12 mouse cellular contexts compared by ENCODE assay signal in the genomic region with DNA sequence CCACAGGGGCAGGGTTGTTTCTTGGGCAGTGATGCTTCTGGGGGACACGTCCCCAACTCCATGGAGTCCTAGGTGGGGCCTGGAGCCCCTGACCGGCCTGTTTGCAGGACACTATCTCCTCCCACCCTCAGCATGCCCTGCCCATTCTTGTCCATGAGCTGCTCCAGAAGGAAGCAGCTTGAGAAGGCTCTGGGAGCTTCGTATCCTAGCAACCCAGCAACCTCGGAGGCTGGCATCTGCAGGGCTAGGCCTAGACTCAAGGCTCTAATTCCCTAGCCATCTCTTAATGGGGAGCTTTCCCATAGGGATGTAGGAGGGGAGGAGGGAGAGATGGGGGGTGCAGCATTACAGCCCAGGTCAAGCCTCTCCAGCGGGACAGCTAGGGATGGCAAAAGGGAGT. TPM values are rescaled to one million over a fixed set of nuclear protein-coding genes. Genes with fewer than 3 reads are reported as not detected.
DNase-seq lines count a peak whose midpoint lies in the region; ATAC-seq lines count a peak whose summit lies in the region.
"Had no signal": no experiment of that assay in that cellular context is flagged by ENCODE, and none has a peak within 500 bp of the region (broad histone marks: within the 10 kb centered on the region; RNA-seq: fewer than 3 reads in every experiment).

No protein-coding gene starts in this region.

- H3K4me2 ChIP-seq in forebrain, embryonic 14.5 days (ENCODE audit: low read length), result no peak overlapping the region
- H3K4me2 ChIP-seq: limb, embryonic 13.5 days had no signal

- ATAC-seq in forebrain, embryonic 14.5 days, result peak; percentile 45
- ATAC-seq: activated CD4-positive, CD25-positive, alpha-beta regulatory T cell, adult 4 months had no signal

- H3K27me3 ChIP-seq in forebrain, embryonic 14.5 days (replicated peaks; ENCODE audit: control insufficient read depth, insufficient read depth, low read length), result no peaks in the 10 kb centered on the region
- no peaks in the 10 kb centered on the region for H3K27me3 ChIP-seq in midbrain, embryonic 10.5 days (ENCODE audit: low read depth, poor library complexity, severe bottlenecking)
- H3K27me3 ChIP-seq: limb, embryonic 13.5 days had no signal

- no peaks in the 10 kb centered on the region for H3K36me3 ChIP-seq in forebrain, embryonic 14.5 days (ENCODE audit: control insufficient read depth, insufficient read depth, low read length)
- no peaks in the 10 kb centered on the region for H3K36me3 ChIP-seq in midbrain, embryonic 10.5 days
- H3K36me3 ChIP-seq: limb, embryonic 13.5 days had no signal

- no peaks in the 10 kb centered on the region for H3K9me3 ChIP-seq in forebrain, embryonic 14.5 days (replicated peaks; ENCODE audit: control insufficient read depth, low read length)
- H3K9me3 ChIP-seq in midbrain, embryonic 10.5 days (replicated peaks), result no peaks in the 10 kb centered on the region
- H3K9me3 ChIP-seq: limb, embryonic 13.5 days had no signal

- 12% methylated on average over 5 of the region's 5 CpGs for WGBS in forebrain, embryonic 14.5 days
- 18% methylated on average over 5 of the region's 5 CpGs for WGBS in midbrain, embryonic 10.5 days

- H3K4me3 ChIP-seq in forebrain, embryonic 14.5 days (ENCODE audit: low read depth, low read length), result no peak overlapping the region
- H3K4me3 ChIP-seq in midbrain, embryonic 10.5 days, result no peak overlapping the region
- H3K4me3 ChIP-seq: limb, embryonic 13.5 days had no signal

- peak overlapping the region; percentile 39; the same call in 1 of the 2 replicates for H3K27ac ChIP-seq in forebrain, embryonic 14.5 days (ENCODE audit: low read depth, low read length)
- peak overlapping the region; percentile 88 for H3K27ac ChIP-seq in midbrain, embryonic 10.5 days (replicated peaks)
- H3K27ac ChIP-seq: limb, embryonic 13.5 days had no signal

- no peak overlapping the region for H3K9ac ChIP-seq in forebrain, embryonic 14.5 days (ENCODE audit: low read length)
- H3K9ac ChIP-seq: limb, embryonic 13.5 days had no signal

- H3K4me1 ChIP-seq in forebrain, embryonic 14.5 days (ENCODE audit: control insufficient read depth, insufficient read depth, low read length), result peaks cover 15% of the 10 kb centered on the region
- H3K4me1 ChIP-seq in midbrain, embryonic 10.5 days, result peaks cover 45% of the 10 kb centered on the region

- peak; percentile 55 for DNase-seq in right cerebral cortex, postnatal 14 days
- DNase-seq in right cerebral cortex, postnatal 36 days (ENCODE audit: low spot score in 2 of 2), result no peak
- peak; percentile 77 for DNase-seq in forebrain, embryonic 14.5 days (ENCODE audit: low spot score)
- peak; percentile 69 for DNase-seq in midbrain, embryonic 10.5 days (ENCODE audit: low spot score)
- no peak for DNase-seq in adrenal gland, postnatal 36 days
- no peak for DNase-seq in adrenal gland, adult 2 months
- no peak for DNase-seq in gastrocnemius, postnatal 10 days
- DNase-seq: heart, postnatal 14 days; kidney, postnatal 4 days; thymus, postnatal 4 days had no signal

RNA-seq across cellular contexts. Expression of a gene that starts 45.3 kb away (rescaled TPM):
- 2,256 and 2,267 TPM in 2 replicates for polyA plus RNA-seq in forebrain, embryonic 14.5 days (2014; fragmentation: Nextera tagmentation; extraction: Ambion mirVana)
- 1,473 and 1,491 TPM in 2 replicates for polyA plus RNA-seq in midbrain, embryonic 10.5 days (2016; fragmentation: Nextera tagmentation; extraction: Ambion mirVana)
- total RNA-seq in adrenal gland, postnatal 36 days (2021), result 100 to 1,000 TPM; 361 to 418 TPM
- 100 to 1,000 TPM; 404 to 437 TPM for total RNA-seq in adrenal gland, adult 2 months (2021)
- polyA plus RNA-seq in adrenal gland, adult 2 months (2012; rRNA removed), result 370 and 455 TPM in 2 replicates
- total RNA-seq in gastrocnemius, postnatal 10 days (2021), result 100 to 1,000 TPM; 360 to 362 TPM

Comparison
In these comparisons a context has a peak if more than half of its experiments do, and no peak if none do; other contexts are left out.
1. DNase-seq: peak in right cerebral cortex, postnatal 14 days (single experiment), forebrain, embryonic 14.5 days (single experiment) and midbrain, embryonic 10.5 days (single experiment); none in right cerebral cortex, postnatal 36 days (0 of 2), adrenal gland, postnatal 36 days (0 of 2), adrenal gland, adult 2 months (single experiment) and gastrocnemius, postnatal 10 days (single experiment).